Mouse (Mus musculus) brain, embryonic 14.5 days (tissue): ENCODE measurements around the gene Olfr424.

ENCODE experiments used
- CTCF ChIP-seq: fragments of 200-500 bp; IDR thresholded peaks from 2 replicates; pipeline ENCODE4 v1.5.1; 2012; ENCODE audit warnings: inconsistent platforms, mild to moderate bottlenecking, moderate library complexity, borderline replicate concordance; ENCODE audit not compliant: insufficient read depth, insufficient read length; ENCODE audit errors: extremely low read depth
- POLR2A ChIP-seq: fragments of 200-500 bp; IDR thresholded peaks from 2 replicates; pipeline ENCODE4 v1.6.1; 2012; ENCODE audit warnings: mild to moderate bottlenecking, inconsistent platforms, borderline replicate concordance; ENCODE audit not compliant: poor library complexity, insufficient read depth, insufficient read length, severe bottlenecking; ENCODE audit errors: extremely low read depth

DNA sequence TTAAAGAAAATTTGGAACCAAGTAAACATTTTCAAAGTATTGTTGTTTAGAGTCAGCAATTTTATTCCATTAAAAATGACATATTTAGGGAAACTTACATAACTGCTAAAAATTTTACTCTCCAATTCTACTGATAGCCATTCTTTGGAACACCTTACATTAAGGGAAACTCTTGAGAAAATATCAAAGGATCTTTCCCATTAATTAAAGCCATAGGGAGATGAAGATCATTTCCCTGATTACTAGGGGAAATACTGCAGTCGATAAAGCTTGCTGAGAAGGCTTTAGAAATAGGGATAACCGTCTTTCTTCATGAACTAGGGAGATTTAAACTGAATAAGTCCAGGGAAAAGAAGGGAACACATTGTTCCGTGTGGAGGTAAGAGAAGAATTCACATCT, at the start of gene Olfr424:
- no peak for TF ChIP-seq CTCF
- TF ChIP-seq POLR2A = no peak
